Mouse (Mus musculus) spleen, adult 2 months (tissue): Measurements from ENCODE around the gene Fxyd7.

ENCODE experiments used
- CTCF ChIP-seq: fragments of 200-500 bp; IDR thresholded peaks from 2 replicates; pipeline ENCODE4 v1.5.1; 2011; ENCODE audit warnings: mild to moderate bottlenecking, inconsistent platforms; ENCODE audit not compliant: insufficient read depth, insufficient read length, insufficient replicate concordance; ENCODE audit errors: extremely low read depth
- POLR2A ChIP-seq: fragments of 200-500 bp; IDR thresholded peaks from 2 replicates; pipeline ENCODE4 v1.6.1; 2011; ENCODE audit warnings: low read depth, low read length, inconsistent platforms

- no peak for TF ChIP-seq CTCF
- TF ChIP-seq POLR2A, result no peak
Observed at GRCm38 (mm10) chr7:31055354-31055824, 4.1 kb upstream of the Fxyd7 start.
